Mouse (Mus musculus) megakaryocyte, embryonic 14.5 days (primary cell): ENCODE measurements around the gene Runx3. TPM values are rescaled to one million over a fixed set of nuclear protein-coding genes. Genes with fewer than 3 reads are reported as not detected.

Experiments used
- H3K27me3 ChIP-seq: replicated peaks from 2 replicates; pipeline ENCODE3; 2012; ENCODE audit warnings: inconsistent platforms
- H3K36me3 ChIP-seq: replicated peaks from 2 replicates; pipeline ENCODE3; 2012; ENCODE audit warnings: low read length, inconsistent platforms, mixed read lengths
- H3K4me1 ChIP-seq: 2 replicates; pipeline ENCODE4 v1.6.1; 2012; ENCODE audit warnings: inconsistent platforms
- H3K4me3 ChIP-seq: replicated peaks from 2 replicates; pipeline ENCODE3; 2012; ENCODE audit warnings: moderate library complexity, mild to moderate bottlenecking, inconsistent platforms
- H3K9me3 ChIP-seq: 2 replicates; pipeline ENCODE4 v1.6.1; 2012; ENCODE audit warnings: inconsistent platforms
- FLI1 ChIP-seq: IDR thresholded peaks from 2 replicates; pipeline ENCODE4 v1.6.1; 2012; ENCODE audit warnings: low read length, inconsistent platforms, mixed read lengths
- GATA1 ChIP-seq: IDR thresholded peaks from 3 replicates; pipeline ENCODE4 v1.6.1; 2012; ENCODE audit warnings: mixed read lengths, low read length, inconsistent platforms, borderline replicate concordance
- polyA plus RNA-seq: library from polyadenylated mRNA; stranded (reverse); fragments of >175 nt; gene quantifications from 2 replicates; pipeline ENCODE4 v1.2.3, GENCODE M21; 2012; ENCODE audit warnings: low replicate concordance; ENCODE audit not compliant: insufficient read depth

Runx3 gene
- 128 and 414 TPM in 2 replicates for polyA plus RNA-seq

- no peak for TF ChIP-seq FLI1
- 0 out of 3 replicates have a peak, but pooled peaks have one; percentile 18 for TF ChIP-seq GATA1
- H3K9me3 ChIP-seq: no peaks in the 10 kb centered on the region; the same call in 1 of the 2 replicates
- peaks cover 93% of the 10 kb centered on the region for H3K4me1 ChIP-seq
- H3K27me3 ChIP-seq: no peaks in the 10 kb centered on the region
- H3K4me3 ChIP-seq: peak within 1 kb of the TSS; percentile 93
- H3K36me3 ChIP-seq: peaks cover 36% of the 10 kb centered on the region
Observed at GRCm38 (mm10) chr4:135120342-135121100, at the start of gene Runx3. Gene Runx3 (plus strand): TSS chr4:135120652.

DNA sequence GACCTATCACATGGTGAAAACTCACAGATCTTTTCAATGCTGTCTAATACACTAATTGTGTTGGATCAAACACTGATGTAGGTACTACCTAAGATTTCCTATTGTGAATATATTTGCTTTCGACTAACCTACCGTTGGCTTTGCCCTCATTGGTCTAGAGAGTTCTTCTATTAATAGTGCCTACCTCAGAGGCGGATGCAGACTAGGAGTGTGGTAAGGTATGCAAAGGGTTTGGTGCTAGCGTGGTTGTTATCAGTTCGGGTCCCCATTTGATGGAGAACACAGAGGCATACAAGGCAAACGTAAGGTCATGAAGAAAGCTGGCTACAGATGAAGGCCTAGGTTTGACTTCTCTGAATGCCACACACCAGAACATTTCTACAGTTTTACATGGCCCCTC is 47.8 kb upstream of the Runx3 start:
- Histone ChIP-seq H3K27me3 (no peaks in the 10 kb centered on the region), H3K4me3 (no peak overlapping the region), H3K4me1 (peaks cover 100% of the 10 kb centered on the region), H3K36me3 (no peaks in the 10 kb centered on the region), H3K9me3 (no peaks in the 10 kb centered on the region)
- no peak for TF ChIP-seq GATA1
- TF ChIP-seq FLI1: no peak

GRCm38 (mm10) chr4:135073523-135073922 is 46.9 kb upstream of the Runx3 start:
- Histone ChIP-seq H3K4me1 (peaks cover 100% of the 10 kb centered on the region), H3K36me3 (peaks cover 3% of the 10 kb centered on the region), H3K9me3 (no peaks in the 10 kb centered on the region), H3K4me3 (no peak overlapping the region), H3K27me3 (no peaks in the 10 kb centered on the region)
- TF ChIP-seq FLI1: no peak
- TF ChIP-seq GATA1: no peak

DNA sequence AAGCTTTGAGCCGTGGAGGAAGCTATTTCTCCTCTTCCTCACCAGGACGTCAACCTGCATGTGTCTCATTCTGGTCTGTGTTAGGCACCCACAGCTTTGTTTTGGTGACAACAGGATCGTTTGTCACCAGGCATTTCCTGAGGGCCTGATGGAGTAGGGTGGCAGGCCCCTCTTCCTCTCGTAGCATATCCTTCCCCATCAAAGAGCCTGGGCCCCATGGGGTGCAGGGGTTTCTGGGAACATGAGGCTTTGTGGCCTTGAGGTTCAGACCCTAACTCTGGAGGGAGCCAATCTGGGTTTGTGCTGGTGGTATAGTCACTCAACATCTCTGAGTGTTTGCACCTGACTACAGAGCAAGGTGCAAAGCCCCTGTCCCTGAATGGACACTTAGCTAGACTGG is 45.8 kb upstream of the Runx3 start:
- H3K4me3 ChIP-seq: peak overlapping the region; percentile 15
- H3K36me3 ChIP-seq: peaks cover 4% of the 10 kb centered on the region
- H3K27me3 ChIP-seq: no peaks in the 10 kb centered on the region
- no peak for TF ChIP-seq GATA1
- TF ChIP-seq FLI1: no peak
- no peaks in the 10 kb centered on the region for H3K9me3 ChIP-seq
- peaks cover 100% of the 10 kb centered on the region for H3K4me1 ChIP-seq

DNA sequence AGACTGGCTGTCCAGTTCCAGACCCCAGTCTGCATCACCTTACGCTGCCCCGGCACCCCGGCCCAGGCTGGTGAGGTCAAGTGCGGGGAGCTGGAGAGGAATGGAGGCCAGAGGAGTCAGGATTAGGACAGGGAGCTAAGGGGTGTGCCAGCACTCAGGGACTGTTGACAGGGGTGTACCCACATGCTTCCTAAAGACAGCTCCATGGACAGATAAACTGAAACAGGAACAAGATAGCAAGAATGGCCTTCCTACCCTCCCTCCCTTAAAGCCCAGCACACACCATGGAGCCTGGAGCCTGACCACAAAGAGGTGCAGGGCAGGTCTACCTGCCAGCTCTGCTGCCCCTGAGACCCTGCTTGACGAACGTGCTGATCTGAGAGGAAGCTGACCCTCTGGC is 45.1 kb upstream of the Runx3 start:
- H3K36me3 ChIP-seq: peaks cover 4% of the 10 kb centered on the region
- TF ChIP-seq FLI1: no peak
- no peak for TF ChIP-seq GATA1
- H3K4me3 ChIP-seq: peak overlapping the region; percentile 84
- peaks cover 100% of the 10 kb centered on the region for H3K4me1 ChIP-seq
- H3K9me3 ChIP-seq: no peaks in the 10 kb centered on the region
- H3K27me3 ChIP-seq: no peaks in the 10 kb centered on the region

DNA sequence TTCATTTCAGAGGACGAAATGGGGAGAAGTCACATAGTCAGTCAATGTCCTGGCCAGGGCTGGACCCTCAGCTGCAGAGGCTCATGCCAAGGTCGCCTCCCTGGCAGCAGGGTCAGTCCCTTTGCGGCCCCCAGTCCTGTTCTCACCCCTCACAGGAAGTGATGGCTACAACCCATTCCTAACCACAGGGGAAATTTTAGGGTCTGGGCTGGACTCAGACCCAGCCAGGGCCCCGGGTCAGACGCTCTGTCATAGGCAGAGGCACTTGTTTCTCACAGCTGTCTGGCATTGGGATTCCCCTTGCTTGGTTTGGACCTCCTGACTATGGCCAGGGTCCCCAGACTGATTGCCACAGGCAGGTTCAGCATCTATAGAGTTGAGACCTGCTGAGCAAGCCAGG is 43.8 kb upstream of the Runx3 start:
- TF ChIP-seq GATA1 (no peak), FLI1 (no peak)
- Histone ChIP-seq H3K4me3 (peak overlapping the region; percentile 31), H3K36me3 (peaks cover 4% of the 10 kb centered on the region), H3K9me3 (no peaks in the 10 kb centered on the region), H3K27me3 (no peaks in the 10 kb centered on the region), H3K4me1 (peaks cover 99% of the 10 kb centered on the region)

GRCm38 (mm10) chr4:135077196-135077595 is 43.3 kb upstream of the Runx3 start:
- Histone ChIP-seq H3K4me1 (peaks cover 99% of the 10 kb centered on the region), H3K4me3 (peak overlapping the region; percentile 34)

GRCm38 (mm10) chr4:135079859-135080640 is 40.4 kb upstream of the Runx3 start:
- Histone ChIP-seq H3K36me3 (peaks cover 4% of the 10 kb centered on the region), H3K27me3 (no peaks in the 10 kb centered on the region), H3K4me3 (peak overlapping the region; percentile 91), H3K4me1 (peaks cover 99% of the 10 kb centered on the region), H3K9me3 (no peaks in the 10 kb centered on the region)
- TF ChIP-seq FLI1 (no peak), GATA1 (no peak)

More at GRCm38 (mm10) chr4:135077196-135077595, 43.3 kb upstream of the Runx3 start:
- H3K27me3 ChIP-seq: no peaks in the 10 kb centered on the region
- peaks cover 4% of the 10 kb centered on the region for H3K36me3 ChIP-seq
- H3K9me3 ChIP-seq: no peaks in the 10 kb centered on the region
- no peak for TF ChIP-seq GATA1
- no peak for TF ChIP-seq FLI1

DNA sequence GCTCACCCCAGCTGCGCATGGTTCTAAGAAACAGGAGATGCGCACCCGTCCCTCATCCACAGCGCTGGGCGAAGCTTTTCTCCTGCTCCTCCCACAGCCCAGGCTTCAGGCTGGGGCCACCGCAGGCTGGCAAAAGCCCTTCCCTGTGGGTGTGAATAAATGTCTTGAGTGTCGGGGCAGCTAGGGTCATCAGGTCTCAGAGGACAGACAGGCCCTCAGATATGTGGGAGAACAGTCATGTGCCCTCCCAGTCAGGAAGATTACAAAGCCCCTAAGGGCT is 39.9 kb upstream of the Runx3 start:
- TF ChIP-seq GATA1 (no peak), FLI1 (no peak)
- H3K4me1 ChIP-seq: peaks cover 99% of the 10 kb centered on the region
- no peaks in the 10 kb centered on the region for H3K27me3 ChIP-seq
- peaks cover 4% of the 10 kb centered on the region for H3K36me3 ChIP-seq
- H3K4me3 ChIP-seq: peak overlapping the region; percentile 91
- no peaks in the 10 kb centered on the region for H3K9me3 ChIP-seq

DNA sequence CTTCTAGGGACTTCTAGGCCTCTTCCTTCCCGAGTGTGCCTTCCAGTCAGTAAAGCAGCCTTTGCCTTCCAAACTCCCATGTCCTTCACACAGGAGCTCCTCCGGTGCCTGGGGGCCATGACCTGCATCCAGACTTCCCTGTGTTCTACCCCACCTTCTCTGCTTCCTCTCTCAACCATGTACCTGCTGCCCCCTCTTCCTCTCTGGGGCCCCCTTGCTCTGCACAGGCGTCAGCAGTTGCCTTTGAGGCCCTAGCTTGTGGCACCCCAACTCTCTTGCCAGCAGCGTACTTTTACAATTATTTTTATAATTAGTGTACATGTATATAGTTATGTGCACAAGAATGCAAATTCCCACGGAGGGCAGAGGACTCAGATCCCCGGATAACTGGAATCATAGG is 37.4 kb upstream of the Runx3 start:
- Histone ChIP-seq H3K4me3 (no peak overlapping the region), H3K4me1 (peaks cover 97% of the 10 kb centered on the region), H3K36me3 (peaks cover 8% of the 10 kb centered on the region), H3K9me3 (peaks cover 4% of the 10 kb centered on the region), H3K27me3 (no peaks in the 10 kb centered on the region)
- no peak for TF ChIP-seq FLI1
- no peak for TF ChIP-seq GATA1
